Mouse (Mus musculus) liver, embryonic 12.5 days (tissue): Measurements from ENCODE around the gene Zfp652. TPM values are rescaled to one million over a fixed set of nuclear protein-coding genes. Genes with fewer than 3 reads are reported as not detected.

ENCODE experiments used
- ATAC-seq: fragments of 200-750 bp; cut with Nextera tagmentation; 2 replicates; pipeline ENCODE4 v1.8.0; 2017; ENCODE audit warnings: moderate number of reproducible peaks, mild to moderate bottlenecking, moderate library complexity
- H3K27ac ChIP-seq: fragments of 300-500 bp; sonication (generic); 2 replicates; pipeline ENCODE4 v1.5.1; 2016; ENCODE audit warnings: mild to moderate bottlenecking
- H3K27me3 ChIP-seq: fragments of 300-500 bp; sonication (generic); replicated peaks from 2 replicates; pipeline ENCODE4 v1.6.1; 2016; ENCODE audit warnings: mild to moderate bottlenecking, moderate library complexity
- H3K36me3 ChIP-seq: fragments of 300-500 bp; sonication (generic); 2 replicates; pipeline ENCODE4 v1.6.1; 2016; ENCODE audit warnings: mild to moderate bottlenecking, moderate library complexity
- H3K4me1 ChIP-seq: fragments of 300-500 bp; sonication (generic); 2 replicates; pipeline ENCODE4 v1.6.1; 2016
- H3K4me2 ChIP-seq: fragments of 300-500 bp; sonication (generic); 2 replicates; pipeline ENCODE4 v1.6.1; 2016; ENCODE audit warnings: mild to moderate bottlenecking, moderate library complexity
- H3K4me3 ChIP-seq: fragments of 300-500 bp; sonication (generic); 2 replicates; pipeline ENCODE4 v1.5.1; 2016; ENCODE audit warnings: mild to moderate bottlenecking, moderate library complexity
- H3K9ac ChIP-seq: fragments of 300-500 bp; sonication (generic); 2 replicates; pipeline ENCODE4 v1.6.1; 2016; ENCODE audit warnings: mild to moderate bottlenecking, moderate library complexity
- H3K9me3 ChIP-seq: fragments of 300-500 bp; sonication (generic); replicated peaks from 2 replicates; pipeline ENCODE4 v1.6.1; 2016; ENCODE audit warnings: mild to moderate bottlenecking, moderate library complexity
- WGBS: fragments of 180-500 bp; shearing (Covaris S2); methylation state at CpG from one replicate; pipeline ENCODE4 v1.1.7; 2016; ENCODE audit not compliant: insufficient replicate concordance; 5-methylcytosine and 5-hydroxymethylcytosine counted together
- polyA plus RNA-seq: library from polyadenylated mRNA; unstranded; fragments of >200 nt; fragmentation: Nextera tagmentation; extraction: Ambion mirVana; gene quantifications from 2 replicates; pipeline ENCODE4 v1.2.1, GENCODE M21; 2016

Gene Zfp652
- polyA plus RNA-seq, 1 experiment from 2014 or later: 8.9 TPM

GRCm38 (mm10) chr11:95843421-95843950 lies 131.0 kb downstream of the Zfp652 start:
- H3K36me3 ChIP-seq: no peaks in the 10 kb centered on the region
- peaks cover 48% of the 10 kb centered on the region for H3K27me3 ChIP-seq
- no peaks in the 10 kb centered on the region for H3K9me3 ChIP-seq
- no peak overlapping the region for H3K9ac ChIP-seq
- H3K4me1 ChIP-seq: peaks cover 44% of the 10 kb centered on the region
- no peak for ATAC-seq
- H3K27ac ChIP-seq: 0 out of 2 replicates have a peak overlapping the region, but pooled peaks have one; percentile 31
- H3K4me2 ChIP-seq: peak overlapping the region; percentile 56
- no peak overlapping the region for H3K4me3 ChIP-seq
- 36% methylated on average over 6 of the region's 6 CpGs for WGBS

GRCm38 (mm10) chr11:95844935-95845334 lies 132.5 kb downstream of the Zfp652 start:
- ATAC-seq: no peak
- Histone ChIP-seq H3K9ac (no peak overlapping the region), H3K27me3 (peaks cover 48% of the 10 kb centered on the region), H3K27ac (0 out of 2 replicates have a peak overlapping the region, but pooled peaks have one; percentile 29), H3K4me2 (no peak overlapping the region), H3K9me3 (no peaks in the 10 kb centered on the region), H3K4me3 (no peak overlapping the region), H3K4me1 (peaks cover 34% of the 10 kb centered on the region), H3K36me3 (no peaks in the 10 kb centered on the region)
- 27% methylated on average over 4 of the region's 4 CpGs for WGBS

GRCm38 (mm10) chr11:95850898-95851297 lies 138.4 kb downstream of the Zfp652 start:
- H3K27me3 ChIP-seq: peaks cover 17% of the 10 kb centered on the region; the same call in 1 of the 2 replicates
- H3K4me1 ChIP-seq: peaks cover 6% of the 10 kb centered on the region; the same call in 1 of the 2 replicates
- WGBS: 53% methylated on average over 2 of the region's 2 CpGs
- no peaks in the 10 kb centered on the region for H3K9me3 ChIP-seq
- H3K4me2 ChIP-seq: no peak overlapping the region
- H3K27ac ChIP-seq: no peak overlapping the region
- no peak overlapping the region for H3K4me3 ChIP-seq
- H3K36me3 ChIP-seq: no peaks in the 10 kb centered on the region
- no peak for ATAC-seq
- H3K9ac ChIP-seq: no peak overlapping the region

GRCm38 (mm10) chr11:95853684-95854083 lies 141.2 kb downstream of the Zfp652 start:
- no peak overlapping the region for H3K9ac ChIP-seq
- 39% methylated on average over 5 of the region's 5 CpGs for WGBS
- no peaks in the 10 kb centered on the region for H3K9me3 ChIP-seq
- H3K4me2 ChIP-seq: no peak overlapping the region
- H3K27me3 ChIP-seq: peaks cover 12% of the 10 kb centered on the region; the same call in 1 of the 2 replicates
- no peak overlapping the region for H3K4me3 ChIP-seq
- peaks cover 16% of the 10 kb centered on the region for H3K4me1 ChIP-seq
- ATAC-seq: no peak
- no peaks in the 10 kb centered on the region for H3K36me3 ChIP-seq
- H3K27ac ChIP-seq: no peak overlapping the region

GRCm38 (mm10) chr11:95857306-95857705 lies 144.8 kb downstream of the Zfp652 start:
- Histone ChIP-seq H3K4me1 (peaks cover 42% of the 10 kb centered on the region), H3K4me2 (peak overlapping the region; percentile 86), H3K9ac (no peak overlapping the region), H3K27ac (no peak overlapping the region), H3K4me3 (no peak overlapping the region), H3K9me3 (no peaks in the 10 kb centered on the region), H3K27me3 (peaks cover 5% of the 10 kb centered on the region; the same call in 1 of the 2 replicates), H3K36me3 (0 out of 2 replicates have a peak, but pooled peaks cover 5% of the 10 kb centered on the region)
- WGBS: 77% methylated on average over 4 of the region's 4 CpGs
- ATAC-seq: no peak

GRCm38 (mm10) chr11:95857716-95858527 lies 145.4 kb downstream of the Zfp652 start:
- H3K36me3 ChIP-seq: peaks cover 10% of the 10 kb centered on the region; the same call in 1 of the 2 replicates
- WGBS: 30% methylated on average over 21 of the region's 21 CpGs
- H3K27me3 ChIP-seq: no peaks in the 10 kb centered on the region
- no peaks in the 10 kb centered on the region for H3K9me3 ChIP-seq
- peak overlapping the region; percentile 86 for H3K4me2 ChIP-seq
- H3K9ac ChIP-seq: peak overlapping the region; percentile 78
- H3K4me3 ChIP-seq: peak overlapping the region; percentile 82
- ATAC-seq: no peak
- peaks cover 42% of the 10 kb centered on the region for H3K4me1 ChIP-seq
- H3K27ac ChIP-seq: peak overlapping the region; percentile 97

- no peaks in the 10 kb centered on the region for H3K27me3 ChIP-seq
- peak overlapping the region; percentile 82 for H3K4me3 ChIP-seq
- H3K9ac ChIP-seq: peak overlapping the region; percentile 86
- peaks cover 38% of the 10 kb centered on the region for H3K4me1 ChIP-seq
- H3K36me3 ChIP-seq: peaks cover 13% of the 10 kb centered on the region; the same call in 1 of the 2 replicates
- H3K4me2 ChIP-seq: peak overlapping the region; percentile 86
- peak overlapping the region; percentile 97 for H3K27ac ChIP-seq
- ATAC-seq: peak; percentile 96
- WGBS: under 1% methylated on average over 58 of the region's 58 CpGs
- H3K9me3 ChIP-seq: no peaks in the 10 kb centered on the region
These were observed 146.3 kb downstream of the Zfp652 start for GRCm38 (mm10) chr11:95858528-95859467.

GRCm38 (mm10) chr11:95859468-95859855 lies 147.0 kb downstream of the Zfp652 start:
- Histone ChIP-seq H3K27ac (peak overlapping the region; percentile 97), H3K9me3 (no peaks in the 10 kb centered on the region), H3K4me1 (peaks cover 36% of the 10 kb centered on the region), H3K9ac (peak overlapping the region; percentile 86), H3K36me3 (peaks cover 13% of the 10 kb centered on the region; the same call in 1 of the 2 replicates), H3K4me3 (peak overlapping the region; percentile 82), H3K4me2 (peak overlapping the region; percentile 86), H3K27me3 (no peaks in the 10 kb centered on the region)
- ATAC-seq: peak; percentile 50
- 2% methylated on average over 35 of the region's 35 CpGs for WGBS

GRCm38 (mm10) chr11:95860071-95860490 lies 147.6 kb downstream of the Zfp652 start:
- no peaks in the 10 kb centered on the region for H3K9me3 ChIP-seq
- peak overlapping the region; percentile 82 for H3K4me3 ChIP-seq
- no peaks in the 10 kb centered on the region for H3K27me3 ChIP-seq
- H3K4me2 ChIP-seq: peak overlapping the region; percentile 86
- peaks cover 13% of the 10 kb centered on the region; the same call in 1 of the 2 replicates for H3K36me3 ChIP-seq
- peaks cover 36% of the 10 kb centered on the region for H3K4me1 ChIP-seq
- peak overlapping the region; percentile 86 for H3K9ac ChIP-seq
- peak overlapping the region; percentile 97 for H3K27ac ChIP-seq
- WGBS: 13% methylated on average over 3 of the region's 3 CpGs
- ATAC-seq: peak; percentile 63

- H3K4me3 ChIP-seq: no peak overlapping the region
- peaks cover 36% of the 10 kb centered on the region for H3K4me1 ChIP-seq
- H3K27ac ChIP-seq: peak overlapping the region; percentile 47
- no peaks in the 10 kb centered on the region for H3K27me3 ChIP-seq
- H3K9me3 ChIP-seq: no peaks in the 10 kb centered on the region
- no peak for ATAC-seq
- H3K9ac ChIP-seq: peak overlapping the region; percentile 22; the same call in 1 of the 2 replicates
- H3K4me2 ChIP-seq: peak overlapping the region; percentile 86; the same call in 1 of the 2 replicates
- H3K36me3 ChIP-seq: peaks cover 13% of the 10 kb centered on the region; the same call in 1 of the 2 replicates
- 69% methylated on average over 8 of the region's 8 CpGs for WGBS
These were observed 148.9 kb downstream of the Zfp652 start for GRCm38 (mm10) chr11:95861397-95861796.

- H3K9ac ChIP-seq: no peak overlapping the region
- H3K36me3 ChIP-seq: peaks cover 4% of the 10 kb centered on the region; the same call in 1 of the 2 replicates
- 62% methylated on average over 4 of the region's 4 CpGs for WGBS
- peaks cover 3% of the 10 kb centered on the region; the same call in 1 of the 2 replicates for H3K27me3 ChIP-seq
- peaks cover 19% of the 10 kb centered on the region for H3K4me1 ChIP-seq
- no peak overlapping the region for H3K27ac ChIP-seq
- ATAC-seq: no peak
- H3K4me3 ChIP-seq: no peak overlapping the region
- H3K4me2 ChIP-seq: no peak overlapping the region
- H3K9me3 ChIP-seq: no peaks in the 10 kb centered on the region
These were observed 157.0 kb downstream of the Zfp652 start for GRCm38 (mm10) chr11:95869442-95869841.
